Mouse (Mus musculus): Measurements from ENCODE around the gene Rnaseh2a. TPM values are rescaled to one million over a fixed set of nuclear protein-coding genes. Genes with fewer than 3 reads are reported as not detected.
A peak's percentile ranks its signal among the peaks of the same experiment; 100 is the strongest.
"Not testable (repeated sequence)": the region's sequence is repeated elsewhere in the genome, so short reads cannot be mapped to it uniquely, and the experiment has no call there.

Rnaseh2a gene
- polyA plus RNA-seq, 1 experiment from 2014 or later, result 80.1 TPM

GRCm38 (mm10) chr8:84910551-84910950 lies 59.0 kb downstream of the Rnaseh2a start:
- no peak overlapping the region for H3K4me2 ChIP-seq (replicated peaks; ENCODE audit: low read depth)
- no peak overlapping the region for H3K9ac ChIP-seq (ENCODE audit: low read length)
- H3K27me3 ChIP-seq (ENCODE audit: control insufficient read depth, insufficient read depth, low read length), result no peaks in the 10 kb centered on the region
- H3K27ac ChIP-seq (replicated peaks), result no peak overlapping the region
- ATAC-seq (ENCODE audit: low FRiP score, low TSS enrichment) (no peak), DNase-seq (ENCODE audit: low spot score) (no peak)
- no peaks in the 10 kb centered on the region for H3K9me3 ChIP-seq (ENCODE audit: control insufficient read depth, low read length)
- H3K4me3 ChIP-seq (ENCODE audit: low read depth, low read length), result no peak overlapping the region
- H3K36me3 ChIP-seq (ENCODE audit: control insufficient read depth, insufficient read depth, low read length), result no peaks in the 10 kb centered on the region
- WGBS, result 86% methylated on average over 6 of the region's 6 CpGs
- 0 out of 2 replicates have a peak, but pooled peaks cover 3% of the 10 kb centered on the region for H3K4me1 ChIP-seq (replicated peaks; ENCODE audit: control insufficient read depth, insufficient read depth)
- no peak for TF ChIP-seq CTCF (IDR thresholded peaks at IDR 0.05; ENCODE audit: low read depth)
- no peak for TF ChIP-seq EP300 (optimal IDR thresholded peaks at IDR 0.05)

- H3K36me3 ChIP-seq (ENCODE audit: control insufficient read depth, insufficient read depth, low read length), result no peaks in the 10 kb centered on the region
- H3K4me2 ChIP-seq (replicated peaks; ENCODE audit: low read depth), result no peak overlapping the region
- no peak overlapping the region for H3K4me3 ChIP-seq (ENCODE audit: low read depth, low read length)
- ATAC-seq (ENCODE audit: low FRiP score, low TSS enrichment) (no peak), DNase-seq (ENCODE audit: low spot score) (no peak)
- no peak overlapping the region for H3K9ac ChIP-seq (ENCODE audit: low read length)
- H3K27me3 ChIP-seq (ENCODE audit: control insufficient read depth, insufficient read depth, low read length), result no peaks in the 10 kb centered on the region
- no peak overlapping the region for H3K27ac ChIP-seq (replicated peaks)
- WGBS, result 74% methylated on average over 5 of the region's 5 CpGs
- no peaks in the 10 kb centered on the region for H3K9me3 ChIP-seq (ENCODE audit: control insufficient read depth, low read length)
- 0 out of 2 replicates have a peak, but pooled peaks cover 3% of the 10 kb centered on the region for H3K4me1 ChIP-seq (replicated peaks; ENCODE audit: control insufficient read depth, insufficient read depth)
- TF ChIP-seq CTCF (IDR thresholded peaks at IDR 0.05; ENCODE audit: low read depth) (no peak), EP300 (optimal IDR thresholded peaks at IDR 0.05) (no peak)
Observed at GRCm38 (mm10) chr8:84909949-84910348, 59.6 kb downstream of the Rnaseh2a start.

- ATAC-seq (ENCODE audit: low FRiP score, low TSS enrichment), result no peak
- Histone ChIP-seq H3K27ac (replicated peaks) (no peak overlapping the region), H3K27me3 (ENCODE audit: control insufficient read depth, insufficient read depth, low read length) (no peaks in the 10 kb centered on the region), H3K4me1 (replicated peaks; ENCODE audit: control insufficient read depth, insufficient read depth) (0 out of 2 replicates have a peak, but pooled peaks cover 3% of the 10 kb centered on the region), H3K36me3 (ENCODE audit: control insufficient read depth, insufficient read depth, low read length) (no peaks in the 10 kb centered on the region), H3K4me3 (ENCODE audit: low read depth, low read length) (peak overlapping the region; percentile 53), H3K9ac (ENCODE audit: low read length) (peak overlapping the region; percentile 73), H3K4me2 (replicated peaks; ENCODE audit: low read depth) (peak overlapping the region; percentile 90), H3K9me3 (ENCODE audit: control insufficient read depth, low read length) (no peaks in the 10 kb centered on the region)
- DNase-seq (ENCODE audit: low spot score), result no peak
- TF ChIP-seq CTCF (IDR thresholded peaks at IDR 0.05; ENCODE audit: low read depth) (no peak), EP300 (optimal IDR thresholded peaks at IDR 0.05) (no peak)
- 49% methylated on average over 20 of the region's 20 CpGs for WGBS
Observed at GRCm38 (mm10) chr8:84909162-84909767, 60.3 kb downstream of the Rnaseh2a start.

GRCm38 (mm10) chr8:84908421-84909161 lies 61.0 kb downstream of the Rnaseh2a start, which contains the start of gene Dnase2a:
Gene Dnase2a (plus strand): TSS chr8:84908560.
- Histone ChIP-seq H3K27me3 (ENCODE audit: control insufficient read depth, insufficient read depth, low read length) (no peaks in the 10 kb centered on the region), H3K4me1 (replicated peaks; ENCODE audit: control insufficient read depth, insufficient read depth) (0 out of 2 replicates have a peak, but pooled peaks cover 3% of the 10 kb centered on the region), H3K4me3 (ENCODE audit: low read depth, low read length) (peak within 1 kb of the TSS; percentile 53), H3K36me3 (ENCODE audit: control insufficient read depth, insufficient read depth, low read length) (no peaks in the 10 kb centered on the region), H3K27ac (replicated peaks) (no peak within 1 kb of the TSS; the same call in 1 of the 2 replicates), H3K9ac (ENCODE audit: low read length) (peak within 1 kb of the TSS; percentile 73), H3K4me2 (replicated peaks; ENCODE audit: low read depth) (peak within 1 kb of the TSS; percentile 90), H3K9me3 (ENCODE audit: control insufficient read depth, low read length) (no peaks in the 10 kb centered on the region)
- TF ChIP-seq EP300 (optimal IDR thresholded peaks at IDR 0.05), result no peak
- ATAC-seq (ENCODE audit: low FRiP score, low TSS enrichment), result peak; percentile 91
- DNase-seq (ENCODE audit: low spot score), result peak; percentile 94
- WGBS, result under 1% methylated on average over 45 of the region's 45 CpGs

GRCm38 (mm10) chr8:84907979-84908378 lies 61.6 kb downstream of the Rnaseh2a start:
- not testable (repeated sequence) for H3K4me1 ChIP-seq (replicated peaks; ENCODE audit: control insufficient read depth, insufficient read depth); ATAC-seq (ENCODE audit: low FRiP score, low TSS enrichment); H3K27me3 ChIP-seq (ENCODE audit: control insufficient read depth, insufficient read depth, low read length); DNase-seq (ENCODE audit: low spot score); H3K36me3 ChIP-seq (ENCODE audit: control insufficient read depth, insufficient read depth, low read length); H3K27ac ChIP-seq (replicated peaks); H3K9ac ChIP-seq (ENCODE audit: low read length); H3K9me3 ChIP-seq (ENCODE audit: control insufficient read depth, low read length)
- 31% methylated on average over 6 of the region's 7 CpGs for WGBS
- Histone ChIP-seq H3K4me2 (replicated peaks; ENCODE audit: low read depth) (peak overlapping the region; percentile 90), H3K4me3 (ENCODE audit: low read depth, low read length) (peak overlapping the region; percentile 53)

GRCm38 (mm10) chr8:84907493-84907892 lies 62.1 kb downstream of the Rnaseh2a start:
- ATAC-seq (ENCODE audit: low FRiP score, low TSS enrichment), result no peak
- no peak overlapping the region for H3K4me2 ChIP-seq (replicated peaks; ENCODE audit: low read depth)
- no peak overlapping the region for H3K4me3 ChIP-seq (ENCODE audit: low read depth, low read length)
- no peak for TF ChIP-seq CTCF (IDR thresholded peaks at IDR 0.05; ENCODE audit: low read depth)
- TF ChIP-seq EP300 (optimal IDR thresholded peaks at IDR 0.05), result no peak
- H3K36me3 ChIP-seq (ENCODE audit: control insufficient read depth, insufficient read depth, low read length), result no peaks in the 10 kb centered on the region
- no peak for DNase-seq (ENCODE audit: low spot score)
- no peak overlapping the region for H3K9ac ChIP-seq (ENCODE audit: low read length)
- WGBS, result 70% methylated on average over 8 of the region's 8 CpGs
- H3K27me3 ChIP-seq (ENCODE audit: control insufficient read depth, insufficient read depth, low read length), result no peaks in the 10 kb centered on the region
- no peaks in the 10 kb centered on the region for H3K9me3 ChIP-seq (ENCODE audit: control insufficient read depth, low read length)
- H3K4me1 ChIP-seq (replicated peaks; ENCODE audit: control insufficient read depth, insufficient read depth), result 0 out of 2 replicates have a peak, but pooled peaks cover under 1% of the 10 kb centered on the region
- no peak overlapping the region for H3K27ac ChIP-seq (replicated peaks)
